Mouse (Mus musculus) G1E (cell line): ENCODE data around the gene Dpm1.

Source experiments
- CTCF ChIP-seq: IDR thresholded peaks from 2 replicates; pipeline ENCODE4 v1.5.1; 2012; ENCODE audit warnings: low read depth, low read length, inconsistent platforms, mixed read lengths
- GATA1 ChIP-seq: IDR thresholded peaks from 2 replicates; pipeline ENCODE4 v1.6.1; 2012; ENCODE audit warnings: borderline replicate concordance, low read length, inconsistent platforms, mixed read lengths
- GATA2 ChIP-seq: IDR thresholded peaks from 2 replicates; pipeline ENCODE4 v1.6.1; 2012; ENCODE audit warnings: low read depth, low read length, inconsistent platforms, borderline replicate concordance
- POLR2AphosphoS5 ChIP-seq: IDR thresholded peaks from 2 replicates; pipeline ENCODE4 v1.6.1; 2012; ENCODE audit warnings: low read depth, low read length, inconsistent platforms; ENCODE audit not compliant: insufficient replicate concordance
- TAL1 ChIP-seq: conservative IDR thresholded peaks from 2 replicates; pipeline ENCODE4 v1.6.1; 2012; ENCODE audit warnings: low read depth, low read length, inconsistent platforms, mixed read lengths

DNA sequence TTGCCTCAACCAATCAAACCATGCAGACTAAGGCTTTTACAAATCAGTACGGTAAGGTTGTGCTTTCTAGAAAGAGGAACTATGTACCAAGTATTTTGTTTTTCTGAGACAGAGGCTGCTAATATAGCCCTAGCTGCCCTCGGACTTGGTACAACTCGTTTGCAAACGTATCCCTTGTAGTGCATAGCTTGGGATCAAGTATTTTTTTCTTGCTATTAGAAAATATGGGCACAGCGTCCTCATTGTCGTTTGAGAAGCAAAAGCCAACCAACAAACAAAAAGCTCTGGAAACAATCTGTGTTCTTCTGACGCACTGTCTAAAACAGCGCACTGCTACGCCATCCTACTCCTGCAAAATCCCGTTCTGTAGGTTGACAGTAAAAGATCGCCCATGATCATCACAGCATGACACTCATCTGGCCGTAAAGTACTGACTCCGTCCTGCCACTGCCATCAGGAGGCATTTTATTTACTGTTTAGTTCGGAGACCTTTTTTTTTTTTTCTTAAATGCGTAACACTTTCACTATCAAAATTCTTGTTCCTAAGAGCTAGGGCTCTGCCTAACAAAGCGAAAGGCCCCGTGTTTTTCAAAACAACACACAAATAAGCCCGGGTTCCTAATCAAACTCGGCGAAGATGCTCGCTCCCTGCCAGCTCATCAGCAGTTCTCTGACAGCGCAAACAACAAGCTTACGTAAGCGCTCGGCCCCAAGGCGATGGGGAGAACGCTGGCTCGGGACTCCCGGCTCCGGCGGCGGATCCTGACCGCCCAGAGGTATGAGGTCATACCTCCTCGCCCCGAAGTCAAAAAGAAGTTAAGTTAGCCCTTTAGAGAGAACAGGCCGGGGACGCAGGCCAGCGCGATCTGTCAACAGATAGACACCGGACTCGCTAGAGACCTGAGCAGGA lies 1.0 kb downstream of the Dpm1 start:
- TF ChIP-seq CTCF, result no peak
- TF ChIP-seq GATA1, result no peak
- TF ChIP-seq GATA2, result no peak
- TF ChIP-seq POLR2AphosphoS5, result no peak
- no peak for TF ChIP-seq TAL1
